Mouse (Mus musculus): Measurements from ENCODE around the gene Mylk3. TPM values are rescaled to one million over a fixed set of nuclear protein-coding genes. Genes with fewer than 3 reads are reported as not detected.

The Mylk3 gene
- polyA plus RNA-seq, 1 experiment from 2014 or later: 1.7 TPM

GRCm38 (mm10) chr8:85395681-85396431 is 9.7 kb upstream of the Mylk3 start:
- Histone ChIP-seq H3K4me3 (ENCODE audit: low read depth, low read length) (no peak overlapping the region), H3K4me1 (ENCODE audit: control insufficient read depth, insufficient read depth, low read length) (no peaks in the 10 kb centered on the region), H3K9me3 (ENCODE audit: control insufficient read depth, low read length) (no peaks in the 10 kb centered on the region), H3K9ac (ENCODE audit: low read length) (no peak overlapping the region), H3K4me2 (ENCODE audit: low read depth, severe bottlenecking) (no peak overlapping the region), H3K27ac (replicated peaks; ENCODE audit: low read depth, low read length) (no peak overlapping the region), H3K36me3 (ENCODE audit: control insufficient read depth, insufficient read depth, low read length) (no peaks in the 10 kb centered on the region), H3K27me3 (ENCODE audit: control insufficient read depth, insufficient read depth, low read length) (no peaks in the 10 kb centered on the region)
- DNase-seq (ENCODE audit: low spot score) (no peak), ATAC-seq (ENCODE audit: insufficient number of reproducible peaks, low FRiP score, low TSS enrichment, low read depth) (no peak)
- 80% methylated on average over 8 of the region's 8 CpGs for WGBS

GRCm38 (mm10) chr8:85395017-85395416 is 8.9 kb upstream of the Mylk3 start:
- H3K36me3 ChIP-seq (ENCODE audit: control insufficient read depth, insufficient read depth, low read length): no peaks in the 10 kb centered on the region
- ATAC-seq (ENCODE audit: insufficient number of reproducible peaks, low FRiP score, low TSS enrichment, low read depth) (no peak), DNase-seq (ENCODE audit: low spot score) (no peak)
- H3K27me3 ChIP-seq (ENCODE audit: control insufficient read depth, insufficient read depth, low read length): no peaks in the 10 kb centered on the region
- WGBS: 75% methylated on average over 3 of the region's 3 CpGs
- no peak overlapping the region for H3K27ac ChIP-seq (replicated peaks; ENCODE audit: low read depth, low read length)
- H3K4me3 ChIP-seq (ENCODE audit: low read depth, low read length): no peak overlapping the region
- H3K4me1 ChIP-seq (ENCODE audit: control insufficient read depth, insufficient read depth, low read length): no peaks in the 10 kb centered on the region
- H3K9ac ChIP-seq (ENCODE audit: low read length): no peak overlapping the region
- no peaks in the 10 kb centered on the region for H3K9me3 ChIP-seq (ENCODE audit: control insufficient read depth, low read length)
- H3K4me2 ChIP-seq (ENCODE audit: low read depth, severe bottlenecking): no peak overlapping the region

GRCm38 (mm10) chr8:85393199-85393598 is 7.1 kb upstream of the Mylk3 start:
- 94% methylated on average over 6 of the region's 6 CpGs for WGBS
- H3K9ac ChIP-seq (ENCODE audit: low read length): no peak overlapping the region
- no peak for DNase-seq (ENCODE audit: low spot score)
- H3K4me2 ChIP-seq (ENCODE audit: low read depth, severe bottlenecking): no peak overlapping the region
- H3K27ac ChIP-seq (replicated peaks; ENCODE audit: low read depth, low read length): no peak overlapping the region
- no peaks in the 10 kb centered on the region for H3K27me3 ChIP-seq (ENCODE audit: control insufficient read depth, insufficient read depth, low read length)
- no peaks in the 10 kb centered on the region for H3K4me1 ChIP-seq (ENCODE audit: control insufficient read depth, insufficient read depth, low read length)
- H3K36me3 ChIP-seq (ENCODE audit: control insufficient read depth, insufficient read depth, low read length): no peaks in the 10 kb centered on the region
- ATAC-seq (ENCODE audit: insufficient number of reproducible peaks, low FRiP score, low TSS enrichment, low read depth): no peak
- no peak overlapping the region for H3K4me3 ChIP-seq (ENCODE audit: low read depth, low read length)
- no peaks in the 10 kb centered on the region for H3K9me3 ChIP-seq (ENCODE audit: control insufficient read depth, low read length)

GRCm38 (mm10) chr8:85391438-85391837 is 5.3 kb upstream of the Mylk3 start:
- H3K9me3 ChIP-seq (ENCODE audit: control insufficient read depth, low read length): no peaks in the 10 kb centered on the region
- H3K4me2 ChIP-seq (ENCODE audit: low read depth, severe bottlenecking): no peak overlapping the region
- H3K27me3 ChIP-seq (ENCODE audit: control insufficient read depth, insufficient read depth, low read length): no peaks in the 10 kb centered on the region
- no peak overlapping the region for H3K4me3 ChIP-seq (ENCODE audit: low read depth, low read length)
- ATAC-seq (ENCODE audit: insufficient number of reproducible peaks, low FRiP score, low TSS enrichment, low read depth) (no peak), DNase-seq (ENCODE audit: low spot score) (no peak)
- 69% methylated on average over 1 of the region's 1 CpGs for WGBS
- H3K9ac ChIP-seq (ENCODE audit: low read length): no peak overlapping the region
- H3K36me3 ChIP-seq (ENCODE audit: control insufficient read depth, insufficient read depth, low read length): no peaks in the 10 kb centered on the region
- no peaks in the 10 kb centered on the region for H3K4me1 ChIP-seq (ENCODE audit: control insufficient read depth, insufficient read depth, low read length)
- no peak overlapping the region for H3K27ac ChIP-seq (replicated peaks; ENCODE audit: low read depth, low read length)

- Histone ChIP-seq H3K9me3 (ENCODE audit: control insufficient read depth, low read length) (no peaks in the 10 kb centered on the region), H3K4me3 (ENCODE audit: low read depth, low read length) (no peak overlapping the region), H3K9ac (ENCODE audit: low read length) (no peak overlapping the region), H3K4me2 (ENCODE audit: low read depth, severe bottlenecking) (no peak overlapping the region), H3K36me3 (ENCODE audit: control insufficient read depth, insufficient read depth, low read length) (no peaks in the 10 kb centered on the region), H3K27me3 (ENCODE audit: control insufficient read depth, insufficient read depth, low read length) (no peaks in the 10 kb centered on the region), H3K27ac (replicated peaks; ENCODE audit: low read depth, low read length) (no peak overlapping the region), H3K4me1 (ENCODE audit: control insufficient read depth, insufficient read depth, low read length) (peaks cover 8% of the 10 kb centered on the region; the same call in 1 of the 2 replicates)
- WGBS: 83% methylated on average over 4 of the region's 4 CpGs
- ATAC-seq (ENCODE audit: insufficient number of reproducible peaks, low FRiP score, low TSS enrichment, low read depth): no peak
- DNase-seq (ENCODE audit: low spot score): no peak
Measured at GRCm38 (mm10) chr8:85381926-85382325, 4.2 kb downstream of the Mylk3 start.

- Histone ChIP-seq H3K4me1 (ENCODE audit: control insufficient read depth, insufficient read depth, low read length) (peaks cover 8% of the 10 kb centered on the region; the same call in 1 of the 2 replicates), H3K36me3 (ENCODE audit: control insufficient read depth, insufficient read depth, low read length) (no peaks in the 10 kb centered on the region), H3K27me3 (ENCODE audit: control insufficient read depth, insufficient read depth, low read length) (no peaks in the 10 kb centered on the region), H3K9ac (ENCODE audit: low read length) (no peak overlapping the region), H3K4me2 (ENCODE audit: low read depth, severe bottlenecking) (no peak overlapping the region), H3K9me3 (ENCODE audit: control insufficient read depth, low read length) (no peaks in the 10 kb centered on the region), H3K27ac (replicated peaks; ENCODE audit: low read depth, low read length) (no peak overlapping the region), H3K4me3 (ENCODE audit: low read depth, low read length) (no peak overlapping the region)
- WGBS: 75% methylated on average over 8 of the region's 8 CpGs
- DNase-seq (ENCODE audit: low spot score): no peak
- no peak for ATAC-seq (ENCODE audit: insufficient number of reproducible peaks, low FRiP score, low TSS enrichment, low read depth)
Measured at GRCm38 (mm10) chr8:85380824-85381209, 5.3 kb downstream of the Mylk3 start.

GRCm38 (mm10) chr8:85380123-85380823 is 5.9 kb downstream of the Mylk3 start:
- WGBS: 82% methylated on average over 10 of the region's 10 CpGs

GRCm38 (mm10) chr8:85379142-85379781 is 6.9 kb downstream of the Mylk3 start:
- Histone ChIP-seq H3K9me3 (ENCODE audit: control insufficient read depth, low read length) (no peaks in the 10 kb centered on the region), H3K27ac (replicated peaks; ENCODE audit: low read depth, low read length) (0 out of 2 replicates have a peak overlapping the region, but pooled peaks have one; percentile 21), H3K4me2 (ENCODE audit: low read depth, severe bottlenecking) (no peak overlapping the region), H3K9ac (ENCODE audit: low read length) (no peak overlapping the region), H3K4me3 (ENCODE audit: low read depth, low read length) (no peak overlapping the region), H3K27me3 (ENCODE audit: control insufficient read depth, insufficient read depth, low read length) (no peaks in the 10 kb centered on the region), H3K36me3 (ENCODE audit: control insufficient read depth, insufficient read depth, low read length) (no peaks in the 10 kb centered on the region), H3K4me1 (ENCODE audit: control insufficient read depth, insufficient read depth, low read length) (peaks cover 8% of the 10 kb centered on the region; the same call in 1 of the 2 replicates)
- DNase-seq (ENCODE audit: low spot score) (no peak), ATAC-seq (ENCODE audit: insufficient number of reproducible peaks, low FRiP score, low TSS enrichment, low read depth) (no peak)
- WGBS: 33% methylated on average over 2 of the region's 2 CpGs

More at GRCm38 (mm10) chr8:85380123-85380823, 5.9 kb downstream of the Mylk3 start:
- no peaks in the 10 kb centered on the region for H3K9me3 ChIP-seq (ENCODE audit: control insufficient read depth, low read length)
- DNase-seq (ENCODE audit: low spot score) (no peak), ATAC-seq (ENCODE audit: insufficient number of reproducible peaks, low FRiP score, low TSS enrichment, low read depth) (no peak)
- H3K27me3 ChIP-seq (ENCODE audit: control insufficient read depth, insufficient read depth, low read length): no peaks in the 10 kb centered on the region
- no peaks in the 10 kb centered on the region for H3K36me3 ChIP-seq (ENCODE audit: control insufficient read depth, insufficient read depth, low read length)
- no peak overlapping the region for H3K4me3 ChIP-seq (ENCODE audit: low read depth, low read length)
- peaks cover 8% of the 10 kb centered on the region; the same call in 1 of the 2 replicates for H3K4me1 ChIP-seq (ENCODE audit: control insufficient read depth, insufficient read depth, low read length)
- H3K4me2 ChIP-seq (ENCODE audit: low read depth, severe bottlenecking): no peak overlapping the region
- no peak overlapping the region for H3K27ac ChIP-seq (replicated peaks; ENCODE audit: low read depth, low read length)
- no peak overlapping the region for H3K9ac ChIP-seq (ENCODE audit: low read length)
